Mouse (Mus musculus) hindbrain, embryonic 14.5 days (tissue): Measurements from ENCODE around the gene Stard13. TPM values are rescaled to one million over a fixed set of nuclear protein-coding genes. Genes with fewer than 3 reads are reported as not detected.

ENCODE experiments used
- ATAC-seq: fragments of 200-750 bp; cut with Nextera tagmentation; 2 replicates; pipeline ENCODE4 v1.8.0; 2017; ENCODE audit warnings: moderate number of reproducible peaks, mild to moderate bottlenecking, moderate TSS enrichment, moderate library complexity; ENCODE audit not compliant: low FRiP score
- DNase-seq: peaks from one replicate; pipeline ENCODE4 v3.0.0-alpha.2; 2015; ENCODE audit warnings: low spot score
- H3K27ac ChIP-seq: fragments of 300-500 bp; sonication (generic); 2 replicates; pipeline ENCODE4 v1.5.1; 2014; ENCODE audit warnings: mild to moderate bottlenecking, moderate library complexity
- H3K27me3 ChIP-seq: fragments of 300-500 bp; sonication (generic); 2 replicates; pipeline ENCODE4 v1.6.1; 2014; ENCODE audit warnings: mild to moderate bottlenecking, low read length, mixed read lengths; ENCODE audit not compliant: control insufficient read depth, insufficient read depth
- H3K36me3 ChIP-seq: fragments of 300-500 bp; sonication (generic); replicated peaks from 2 replicates; pipeline ENCODE4 v1.6.1; 2014; ENCODE audit not compliant: control insufficient read depth, insufficient read depth
- H3K4me1 ChIP-seq: fragments of 300-500 bp; sonication (generic); replicated peaks from 2 replicates; pipeline ENCODE4 v1.6.1; 2014; ENCODE audit warnings: antibody characterized with exemption, low read length, mixed read lengths; ENCODE audit not compliant: control insufficient read depth, insufficient read depth
- H3K4me2 ChIP-seq: fragments of 300-500 bp; sonication (generic); replicated peaks from 2 replicates; pipeline ENCODE4 v1.6.1; 2014; ENCODE audit warnings: mild to moderate bottlenecking, moderate library complexity
- H3K4me3 ChIP-seq: fragments of 300-500 bp; sonication (generic); replicated peaks from 2 replicates; pipeline ENCODE4 v1.5.1; 2014; ENCODE audit warnings: mild to moderate bottlenecking, low read length
- H3K9ac ChIP-seq: fragments of 300-500 bp; sonication (generic); 2 replicates; pipeline ENCODE4 v1.6.1; 2014
- H3K9me3 ChIP-seq: fragments of 300-500 bp; sonication (generic); 2 replicates; pipeline ENCODE4 v1.6.1; 2016; ENCODE audit warnings: low read length; ENCODE audit not compliant: control insufficient read depth
- WGBS: fragments of 180-500 bp; shearing (Covaris S2); extraction: QIAGEN DNeasy Blood & Tissue Kit; methylation state at CpG from one replicate; pipeline ENCODE4 v1.1.7; 2014; 5-methylcytosine and 5-hydroxymethylcytosine counted together
- polyA plus RNA-seq: library from polyadenylated mRNA; unstranded; fragments of >200 nt; fragmentation: Nextera tagmentation; extraction: Ambion mirVana; gene quantifications from 2 replicates; pipeline ENCODE4 v1.2.1, GENCODE M21; 2014

The Stard13 gene
- polyA plus RNA-seq, 1 experiment from 2014 or later = 6.0 TPM

DNA sequence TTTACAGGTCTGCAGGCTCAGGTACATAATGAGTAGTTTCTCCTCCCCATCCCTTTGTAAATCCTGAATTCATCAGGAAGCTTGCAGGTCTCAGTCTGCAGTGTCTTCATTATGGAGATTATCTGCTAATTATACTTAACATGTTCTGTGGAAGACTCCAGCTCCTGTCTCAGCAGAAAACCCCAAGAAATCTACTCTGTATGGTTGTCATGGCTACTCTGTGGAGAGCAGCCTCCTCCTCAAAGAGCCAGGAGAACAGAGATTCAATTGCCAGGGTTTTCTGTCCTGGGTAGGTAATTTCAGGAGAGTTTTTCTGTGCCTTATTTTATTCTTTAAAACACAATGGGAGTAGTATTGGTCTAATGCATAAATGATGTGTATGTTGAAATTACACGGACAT is 210.7 kb downstream of the Stard13 start:
- Histone ChIP-seq H3K36me3 (no peaks in the 10 kb centered on the region), H3K9me3 (no peaks in the 10 kb centered on the region), H3K27me3 (no peaks in the 10 kb centered on the region), H3K4me3 (no peak overlapping the region), H3K4me1 (peaks cover 26% of the 10 kb centered on the region), H3K27ac (peak overlapping the region; percentile 65; the same call in 1 of the 2 replicates), H3K4me2 (peak overlapping the region; percentile 19; the same call in 1 of the 2 replicates), H3K9ac (no peak overlapping the region)
- no peak for ATAC-seq
- 19% methylated on average over 1 of the region's 1 CpGs for WGBS
- DNase-seq = peak; percentile 34

GRCm38 (mm10) chr5:151022026-151022425 is 211.6 kb downstream of the Stard13 start:
- H3K9ac ChIP-seq = no peak overlapping the region
- no peak overlapping the region for H3K4me2 ChIP-seq
- no peaks in the 10 kb centered on the region for H3K27me3 ChIP-seq
- no peak overlapping the region for H3K4me3 ChIP-seq
- ATAC-seq = no peak
- no peaks in the 10 kb centered on the region for H3K9me3 ChIP-seq
- no peaks in the 10 kb centered on the region for H3K36me3 ChIP-seq
- 0 out of 2 replicates have a peak overlapping the region, but pooled peaks have one; percentile 65 for H3K27ac ChIP-seq
- DNase-seq = no peak
- WGBS = 86% methylated on average over 7 of the region's 7 CpGs
- peaks cover 25% of the 10 kb centered on the region for H3K4me1 ChIP-seq

GRCm38 (mm10) chr5:151020831-151021230 is 212.8 kb downstream of the Stard13 start:
- 82% methylated on average over 14 of the region's 14 CpGs for WGBS
- Histone ChIP-seq H3K27me3 (no peaks in the 10 kb centered on the region), H3K9ac (no peak overlapping the region), H3K36me3 (no peaks in the 10 kb centered on the region), H3K9me3 (no peaks in the 10 kb centered on the region), H3K4me2 (no peak overlapping the region), H3K27ac (peak overlapping the region; percentile 22; the same call in 1 of the 2 replicates), H3K4me3 (no peak overlapping the region), H3K4me1 (peaks cover 25% of the 10 kb centered on the region)
- no peak for ATAC-seq
- DNase-seq = no peak

DNA sequence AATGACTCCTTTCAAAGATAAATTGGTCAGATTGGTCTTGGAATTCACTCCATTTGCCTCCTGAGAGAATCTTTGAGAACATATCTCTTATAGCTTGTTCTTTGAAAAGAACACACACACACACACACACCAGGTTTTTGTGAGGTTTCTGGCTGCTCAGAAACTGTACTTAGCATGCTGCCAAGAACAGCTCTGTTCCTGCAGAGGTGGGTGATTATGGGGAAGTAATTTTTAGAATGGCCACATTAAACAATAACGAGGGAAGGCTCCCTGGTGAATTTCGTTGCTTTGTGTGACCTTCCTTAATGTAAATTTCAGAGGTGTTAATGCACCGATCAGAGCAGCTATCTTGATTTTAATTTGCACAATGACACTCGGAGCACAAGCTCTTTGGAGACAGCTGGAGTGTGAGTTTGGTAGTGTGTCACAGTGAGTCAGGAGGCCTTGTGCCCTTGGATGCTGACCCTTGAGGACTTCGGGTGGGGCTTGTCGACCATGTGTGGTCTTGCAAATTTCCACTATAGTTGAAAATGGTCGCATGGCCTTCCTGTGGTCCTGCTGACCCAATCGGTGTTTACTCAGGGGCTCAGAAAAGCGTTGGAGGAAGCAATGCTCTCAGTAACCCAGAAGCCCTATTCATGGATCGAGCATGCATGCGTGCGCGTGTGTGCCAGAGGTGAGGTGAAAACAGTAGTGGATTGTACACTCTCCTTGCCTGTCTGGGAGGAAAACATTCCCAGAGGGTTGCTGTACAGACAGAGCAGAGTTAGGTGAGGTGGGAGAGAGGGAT is 213.4 kb downstream of the Stard13 start:
- H3K4me3 ChIP-seq = no peak overlapping the region

GRCm38 (mm10) chr5:151018959-151019358 is 214.7 kb downstream of the Stard13 start:
- DNase-seq (no peak), ATAC-seq (no peak)
- H3K4me2 ChIP-seq = no peak overlapping the region
- no peak overlapping the region for H3K9ac ChIP-seq
- no peak overlapping the region for H3K27ac ChIP-seq
- peaks cover 25% of the 10 kb centered on the region for H3K4me1 ChIP-seq
- H3K36me3 ChIP-seq = no peaks in the 10 kb centered on the region
- 65% methylated on average over 5 of the region's 5 CpGs for WGBS
- H3K27me3 ChIP-seq = no peaks in the 10 kb centered on the region
- no peak overlapping the region for H3K4me3 ChIP-seq
- peaks cover 4% of the 10 kb centered on the region; the same call in 1 of the 2 replicates for H3K9me3 ChIP-seq

More for the DNA sequence above, 213.4 kb downstream of the Stard13 start:
- H3K27me3 ChIP-seq = no peaks in the 10 kb centered on the region
- H3K36me3 ChIP-seq = no peaks in the 10 kb centered on the region
- 69% methylated on average over 13 of the region's 13 CpGs for WGBS
- H3K4me1 ChIP-seq = peaks cover 25% of the 10 kb centered on the region
- no peak overlapping the region for H3K9ac ChIP-seq
- H3K4me2 ChIP-seq = no peak overlapping the region
- H3K27ac ChIP-seq = peak overlapping the region; percentile 22; the same call in 1 of the 2 replicates
- ATAC-seq (no peak), DNase-seq (no peak)
- no peaks in the 10 kb centered on the region for H3K9me3 ChIP-seq

DNA sequence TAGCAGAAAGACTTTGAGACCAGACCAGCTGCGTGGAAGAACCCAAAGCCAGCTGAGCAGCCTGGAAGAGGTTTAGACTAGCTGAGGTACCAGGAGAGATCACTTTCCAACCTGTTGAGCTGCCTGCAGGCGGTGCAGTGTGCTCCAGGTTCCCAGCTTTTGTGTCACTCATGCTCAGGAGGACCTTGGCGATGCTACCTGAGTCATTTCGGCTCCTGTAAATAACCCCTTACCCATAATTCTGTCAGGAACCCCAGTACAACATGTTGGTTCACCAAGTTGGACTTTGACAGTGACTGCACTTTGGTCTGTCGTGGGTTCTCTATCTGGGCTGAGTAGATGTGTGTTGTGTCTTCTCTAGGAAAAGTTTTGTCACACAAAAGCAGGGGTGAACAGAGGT is 215.2 kb downstream of the Stard13 start:
- Histone ChIP-seq H3K4me2 (no peak overlapping the region), H3K9ac (no peak overlapping the region), H3K9me3 (peaks cover 4% of the 10 kb centered on the region; the same call in 1 of the 2 replicates), H3K27me3 (no peaks in the 10 kb centered on the region), H3K36me3 (no peaks in the 10 kb centered on the region), H3K4me1 (peaks cover 20% of the 10 kb centered on the region), H3K4me3 (no peak overlapping the region), H3K27ac (no peak overlapping the region)
- ATAC-seq = no peak
- WGBS = 83% methylated on average over 5 of the region's 5 CpGs
- DNase-seq = no peak

- Histone ChIP-seq H3K27ac (no peak overlapping the region), H3K4me2 (no peak overlapping the region), H3K27me3 (no peaks in the 10 kb centered on the region), H3K9me3 (no peaks in the 10 kb centered on the region), H3K36me3 (no peaks in the 10 kb centered on the region), H3K9ac (no peak overlapping the region), H3K4me3 (no peak overlapping the region), H3K4me1 (no peaks in the 10 kb centered on the region)
- 91% methylated on average over 1 of the region's 1 CpGs for WGBS
- DNase-seq (no peak), ATAC-seq (no peak)
These were observed 229.3 kb downstream of the Stard13 start for GRCm38 (mm10) chr5:151004216-151004755.

- H3K9me3 ChIP-seq = no peaks in the 10 kb centered on the region
- no peaks in the 10 kb centered on the region for H3K36me3 ChIP-seq
- no peaks in the 10 kb centered on the region for H3K27me3 ChIP-seq
- ATAC-seq (no peak), DNase-seq (no peak)
- H3K27ac ChIP-seq = no peak overlapping the region
- H3K4me1 ChIP-seq = no peaks in the 10 kb centered on the region
- no peak overlapping the region for H3K4me2 ChIP-seq
- 100% methylated on average over 4 of the region's 4 CpGs for WGBS
- no peak overlapping the region for H3K4me3 ChIP-seq
- no peak overlapping the region for H3K9ac ChIP-seq
These were observed 231.6 kb downstream of the Stard13 start for GRCm38 (mm10) chr5:151002051-151002450.

DNA sequence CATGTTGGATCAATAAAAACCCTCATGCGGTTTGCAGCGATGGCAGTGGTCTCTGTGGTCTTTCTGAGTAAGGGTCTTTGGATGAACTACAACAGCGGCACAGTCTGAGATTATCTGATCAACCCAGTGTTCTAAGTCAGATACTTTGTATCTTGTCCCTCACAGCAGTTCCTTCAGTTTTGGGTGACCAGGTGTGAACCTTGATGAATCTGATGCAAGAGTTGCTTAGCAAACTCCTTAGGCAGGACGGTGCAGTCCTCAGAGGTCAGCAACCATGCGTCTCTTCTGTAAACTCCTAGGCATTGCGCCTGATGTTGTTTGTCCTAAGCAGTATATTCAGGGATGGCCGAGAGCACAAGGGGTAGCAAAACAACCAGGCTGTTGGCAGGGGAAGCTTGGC is 232.5 kb downstream of the Stard13 start:
- H3K36me3 ChIP-seq = no peaks in the 10 kb centered on the region
- 91% methylated on average over 7 of the region's 7 CpGs for WGBS
- no peak overlapping the region for H3K27ac ChIP-seq
- no peak overlapping the region for H3K9ac ChIP-seq
- ATAC-seq (no peak), DNase-seq (no peak)
- H3K4me2 ChIP-seq = no peak overlapping the region
- no peaks in the 10 kb centered on the region for H3K4me1 ChIP-seq
- H3K4me3 ChIP-seq = no peak overlapping the region
- H3K9me3 ChIP-seq = no peaks in the 10 kb centered on the region
- H3K27me3 ChIP-seq = no peaks in the 10 kb centered on the region
